Mouse (Mus musculus) cerebellum, postnatal 4 days (tissue): ENCODE measurements around the gene Zfr.
A peak's percentile ranks its signal among the peaks of the same experiment; 100 is the strongest.
"Not testable (repeated sequence)": the region's sequence is repeated elsewhere in the genome, so short reads cannot be mapped to it uniquely, and the experiment has no call there.

Experiments used
- DNase-seq, 2 experiments: peaks; one replicate each; pipeline ENCODE4 v3.0.0; 2022; ENCODE audit warnings: low spot score in 2 of 2, mixed read lengths in 1 of 2

Gene Zfr

DNA sequence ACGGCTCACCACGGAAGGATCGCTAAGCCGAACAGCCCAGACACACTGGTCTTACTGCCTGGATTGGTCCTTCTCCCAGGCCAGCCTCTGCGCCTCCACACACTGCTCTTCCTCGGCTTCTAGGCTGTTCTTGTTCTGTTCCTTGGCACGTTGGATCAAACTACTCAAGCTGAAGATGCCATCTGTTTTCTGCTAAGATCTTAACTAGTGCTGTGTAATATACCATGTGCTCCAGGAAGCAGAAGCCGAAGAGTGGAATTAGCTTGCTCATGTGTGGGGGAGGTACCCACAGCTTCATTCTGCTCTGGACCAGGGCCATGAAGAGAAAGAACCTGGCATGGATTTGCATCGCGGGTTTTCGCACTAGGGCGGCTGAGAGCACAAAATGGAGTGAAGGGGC is 11.2 kb upstream of the Zfr start:
- peak in 1 of 2 experiments; percentile 30 for DNase-seq

DNA sequence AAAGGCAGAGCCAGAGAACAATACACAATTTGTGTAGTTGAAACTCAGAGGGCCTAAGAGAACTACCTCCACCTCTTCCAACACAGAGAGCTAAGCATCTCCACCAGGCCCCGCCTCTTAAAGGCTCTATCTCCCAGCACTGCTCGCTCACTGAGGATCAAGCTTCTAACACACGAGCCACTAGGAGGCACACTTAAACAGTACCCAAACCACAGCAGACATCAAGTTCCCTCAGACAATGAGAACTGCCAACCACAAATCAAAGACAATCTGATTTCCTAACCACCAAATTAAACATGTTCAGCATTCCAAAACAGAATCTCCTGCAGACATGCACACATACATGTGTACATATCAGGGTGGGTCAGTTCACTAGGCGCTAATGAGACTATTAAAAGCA is 9.4 kb upstream of the Zfr start:
- DNase-seq: no peak

DNA sequence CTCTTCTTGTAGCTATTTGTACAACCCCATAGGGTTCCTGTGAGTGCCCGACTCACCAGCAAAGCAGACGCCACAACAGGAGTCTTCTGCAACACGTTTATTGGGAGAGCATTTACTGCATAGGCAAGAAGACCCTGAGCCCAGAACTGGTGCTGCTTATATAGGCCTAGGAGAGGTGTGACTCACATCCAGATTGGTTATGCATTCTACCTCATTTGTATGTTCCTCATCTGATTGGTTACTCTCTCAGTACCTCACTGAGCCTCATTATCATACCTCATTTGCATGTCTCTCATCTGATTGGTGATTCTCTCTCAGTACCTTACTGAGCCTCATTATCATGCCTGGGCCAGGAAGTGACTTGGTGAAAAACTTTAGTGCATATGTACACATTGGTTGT is 8.7 kb upstream of the Zfr start:
- not testable (repeated sequence) for DNase-seq

DNA sequence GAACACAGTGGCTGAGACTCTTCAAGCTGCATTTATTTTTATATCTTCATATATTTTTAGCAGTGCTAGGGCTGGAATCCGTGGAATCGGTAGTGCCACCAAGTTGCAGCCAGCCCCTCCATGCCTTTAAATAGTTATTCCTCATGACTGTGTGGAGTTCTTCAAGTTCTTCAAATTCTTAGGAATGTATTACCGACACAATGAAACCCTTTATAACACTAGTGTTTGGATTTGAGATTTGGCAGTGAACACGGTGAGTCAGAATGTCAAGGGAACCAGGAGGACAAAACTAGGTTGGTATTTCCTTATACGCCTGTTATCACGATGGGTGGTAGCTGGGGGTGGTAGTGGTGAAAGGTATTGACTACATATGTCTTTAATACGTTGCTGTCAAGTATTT is 6.4 kb upstream of the Zfr start:
- no peak for DNase-seq

DNA sequence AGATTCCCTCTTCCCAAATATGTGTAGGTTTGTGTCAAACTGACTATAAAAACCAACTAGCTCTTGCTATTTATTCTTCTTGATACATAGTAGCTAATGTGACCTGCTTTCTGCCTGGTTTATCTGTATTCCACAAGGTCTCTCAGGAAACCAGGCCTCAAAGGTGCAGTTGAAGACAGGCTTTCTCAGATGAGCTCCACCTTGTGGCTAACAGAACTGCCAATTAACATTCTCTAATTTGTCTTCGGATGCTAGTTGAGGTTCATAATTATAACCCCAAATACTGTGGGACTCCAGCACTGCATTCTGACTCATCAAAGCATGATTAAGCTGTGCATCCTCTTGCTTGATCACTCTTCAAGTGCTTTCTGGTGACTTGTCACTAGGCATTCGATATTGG is 4.2 kb upstream of the Zfr start:
- no peak for DNase-seq

DNA sequence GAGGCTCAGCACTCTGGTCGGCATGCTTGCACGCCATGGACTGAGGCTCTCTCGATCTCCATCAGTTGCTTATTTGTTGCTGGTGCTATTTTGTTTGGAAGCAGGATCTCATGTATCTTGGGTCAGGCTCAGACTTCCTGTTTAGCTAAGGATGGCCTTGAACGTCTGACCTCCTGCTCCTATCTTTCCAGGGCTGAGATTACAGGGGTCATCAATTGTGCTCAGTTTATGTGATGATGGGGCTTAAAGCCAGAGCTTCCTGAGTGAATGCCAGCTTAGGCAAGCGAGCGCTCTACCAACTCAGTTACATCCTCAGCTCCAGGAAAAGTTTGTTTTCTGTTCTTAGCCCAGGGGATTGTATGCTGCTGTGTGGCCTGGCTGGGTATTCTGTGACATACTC is 3.1 kb upstream of the Zfr start:
- no peak for DNase-seq

DNA sequence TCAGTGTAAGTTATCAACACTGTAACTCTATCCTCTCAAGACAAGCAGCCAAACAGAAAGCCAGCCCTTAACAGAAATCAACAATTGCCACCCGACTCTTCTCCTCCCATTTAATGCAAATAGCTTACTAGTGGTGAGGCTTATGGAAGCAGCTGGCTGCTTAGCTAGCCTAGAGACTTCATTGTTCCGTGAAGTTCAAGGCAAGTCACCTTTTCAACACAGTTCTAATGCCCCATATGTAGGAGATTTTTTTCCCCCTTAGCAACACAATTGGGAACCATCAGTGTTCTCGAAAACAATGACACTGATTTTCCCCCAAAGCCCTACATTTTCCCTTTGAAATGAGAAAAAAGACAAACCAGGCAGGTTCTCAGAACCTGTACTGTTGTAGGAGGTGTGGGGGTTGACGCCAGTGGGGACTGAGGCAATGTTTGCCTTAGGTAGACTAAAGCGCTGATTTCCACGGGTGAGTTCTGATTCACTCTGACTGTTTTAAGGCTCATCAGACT is 1.9 kb upstream of the Zfr start:
- DNase-seq: no peak

DNA sequence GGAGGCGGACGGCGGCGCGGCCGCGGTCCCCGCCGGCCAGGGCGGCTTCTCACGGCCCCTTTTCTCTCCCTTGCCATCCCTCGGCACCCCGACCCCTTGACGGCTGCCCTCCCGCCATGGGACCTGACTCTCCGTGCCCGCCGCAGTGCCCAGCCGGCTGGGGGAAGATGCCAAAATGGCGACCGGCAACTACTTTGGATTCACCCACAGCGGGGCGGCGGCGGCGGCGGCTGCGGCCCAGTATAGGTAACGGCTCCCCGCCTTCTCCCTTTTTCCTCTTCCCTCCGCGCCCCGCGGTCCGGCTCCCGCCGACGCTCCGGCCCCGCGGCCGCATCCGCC is 431 bp downstream of the Zfr start:
- peak in 1 of 2 experiments; percentile 63 for DNase-seq

DNA sequence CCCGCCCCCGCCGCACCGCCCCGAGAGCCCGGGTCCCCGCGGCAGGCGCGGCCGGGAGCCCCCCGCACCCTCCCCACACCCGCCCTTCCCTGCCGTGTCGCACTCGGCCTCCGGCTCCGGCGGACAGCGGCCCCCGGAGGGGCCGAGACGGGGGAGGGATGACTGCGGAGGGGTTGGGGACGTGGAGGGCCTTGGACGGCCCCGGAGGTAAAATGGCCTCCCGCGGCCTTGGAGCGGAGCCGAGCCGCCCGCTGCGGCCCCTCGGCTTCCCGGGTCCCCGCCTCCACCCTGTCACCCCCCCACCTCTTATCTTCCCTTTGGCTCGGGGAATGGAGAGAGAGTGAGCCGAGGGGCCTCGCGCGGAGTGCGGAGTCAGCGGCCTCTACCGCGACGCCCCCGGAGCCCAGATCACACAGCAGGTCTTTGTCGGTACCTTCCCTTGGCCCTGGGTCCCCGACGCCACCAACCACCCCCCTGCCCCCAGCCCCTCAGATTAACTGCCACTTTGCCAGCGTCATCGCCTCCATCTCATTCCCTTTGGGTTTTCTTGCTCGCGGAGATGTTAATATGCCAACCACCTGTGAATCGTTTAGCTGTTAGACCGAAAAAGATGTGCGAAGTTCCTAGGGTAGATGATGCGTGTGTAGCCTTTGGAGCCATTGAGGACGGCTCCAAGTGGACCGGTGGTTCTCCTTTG is 949 bp downstream of the Zfr start:
- peak in 1 of 2 experiments; percentile 46 for DNase-seq

DNA sequence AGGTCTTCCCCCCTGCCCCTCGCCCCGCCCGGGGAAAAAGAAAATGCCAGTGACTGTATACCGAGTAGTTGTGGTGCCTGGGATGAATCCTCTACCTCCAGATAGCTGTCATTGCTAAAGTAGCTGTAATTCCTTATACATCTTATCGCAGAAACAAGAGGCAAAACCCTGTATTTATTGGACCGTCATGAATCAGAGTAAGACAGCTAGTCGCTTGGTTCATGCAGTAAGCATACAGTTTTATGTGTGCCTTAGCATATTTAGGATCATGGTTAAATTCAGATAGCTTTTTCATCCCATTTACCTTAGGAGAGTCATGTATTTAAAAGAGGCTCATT is 1.5 kb downstream of the Zfr start:
- DNase-seq: no peak

DNA sequence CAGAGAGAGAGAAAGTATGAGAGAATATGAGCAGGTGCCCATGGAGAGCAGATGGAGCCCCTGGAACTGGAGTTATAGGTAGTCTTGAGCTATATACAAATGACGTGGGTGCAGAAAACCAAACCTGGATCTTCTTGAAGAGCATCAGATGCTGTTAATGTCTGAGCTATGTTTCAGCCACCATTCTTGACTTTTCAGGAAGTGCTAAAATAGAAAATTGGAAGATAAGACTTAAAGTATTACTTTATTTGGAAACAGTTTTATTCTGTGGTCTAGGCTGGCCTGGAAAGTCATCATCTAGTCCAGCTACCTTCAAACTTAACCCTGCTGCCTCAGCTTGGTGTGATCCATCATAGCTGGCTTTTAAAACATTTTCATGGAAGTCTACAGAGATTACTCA is 7.3 kb downstream of the Zfr start:
- DNase-seq: no peak

DNA sequence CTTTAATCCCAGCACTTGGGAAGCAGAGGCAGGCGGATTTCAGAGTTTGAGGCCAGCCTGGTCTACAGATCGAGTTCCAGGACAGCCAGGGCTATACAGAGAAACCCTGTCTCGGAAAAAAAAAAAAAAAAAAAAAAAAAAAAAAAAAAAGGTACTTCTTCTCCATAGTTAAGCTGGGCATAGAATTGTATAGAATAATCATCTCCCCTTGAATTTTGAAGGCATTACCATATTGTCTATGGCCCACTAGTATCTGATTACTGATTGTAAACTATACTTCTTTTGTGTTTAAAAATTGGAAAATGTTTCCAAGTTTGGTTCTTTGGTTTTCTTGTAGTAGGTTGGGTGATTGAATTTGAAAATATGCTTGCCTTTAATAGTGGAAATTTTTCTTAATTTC is 13.2 kb downstream of the Zfr start:
- not testable (repeated sequence) for DNase-seq

DNA sequence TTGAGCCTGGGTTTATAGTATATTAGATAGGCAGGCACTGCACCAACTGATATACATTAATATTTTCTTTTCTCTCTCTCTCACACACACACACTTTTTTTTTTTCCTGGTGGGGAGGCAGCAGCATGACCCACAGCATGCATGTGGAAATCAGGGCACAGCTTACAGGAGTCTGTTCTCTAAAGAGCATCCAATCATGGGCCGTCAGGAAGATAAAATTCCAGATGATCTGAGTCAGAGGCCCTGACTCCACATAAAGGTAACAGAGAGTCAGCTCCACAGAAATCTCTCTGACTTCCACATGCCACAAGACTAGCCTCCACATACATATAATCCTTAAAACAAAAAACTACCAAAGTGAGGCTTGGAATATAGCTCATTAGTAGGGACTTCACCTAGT is 16.9 kb downstream of the Zfr start:
- DNase-seq: no peak

DNA sequence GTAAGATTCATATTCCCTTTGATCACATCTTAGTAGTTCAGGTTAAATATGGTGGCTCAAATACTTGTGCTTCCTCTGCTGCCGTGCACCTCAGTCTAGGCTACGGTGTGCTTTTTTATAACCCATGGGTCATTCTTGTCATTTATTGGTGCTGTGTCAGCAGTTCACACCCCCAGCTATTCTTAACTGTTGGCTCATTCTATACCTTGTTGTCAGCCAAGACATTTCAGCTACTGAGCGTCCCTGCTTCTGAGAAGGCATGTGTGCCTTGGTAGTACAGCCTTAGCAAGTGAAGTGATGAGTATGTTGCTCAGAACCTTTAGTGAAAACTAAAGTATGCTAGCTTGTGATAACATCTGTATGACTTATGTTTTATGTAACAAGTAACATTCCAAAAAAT is 17.7 kb downstream of the Zfr start:
- no peak for DNase-seq

DNA sequence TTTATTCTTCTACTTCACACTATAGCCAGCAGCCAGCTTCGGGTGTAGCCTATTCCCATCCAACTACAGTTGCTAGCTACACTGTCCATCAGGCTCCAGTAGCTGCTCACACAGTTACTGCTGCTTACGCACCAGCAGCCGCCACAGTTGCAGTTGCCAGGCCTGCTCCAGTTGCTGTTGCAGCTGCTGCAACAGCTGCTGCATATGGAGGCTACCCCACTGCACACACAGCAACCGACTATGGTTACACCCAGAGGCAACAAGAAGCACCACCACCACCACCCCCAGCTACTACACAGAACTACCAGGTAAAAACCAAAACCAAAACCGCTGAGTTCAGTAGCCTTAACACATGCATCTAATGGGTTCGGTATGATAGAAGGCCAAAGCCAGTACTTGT is 18.7 kb downstream of the Zfr start:
- no peak for DNase-seq

DNA sequence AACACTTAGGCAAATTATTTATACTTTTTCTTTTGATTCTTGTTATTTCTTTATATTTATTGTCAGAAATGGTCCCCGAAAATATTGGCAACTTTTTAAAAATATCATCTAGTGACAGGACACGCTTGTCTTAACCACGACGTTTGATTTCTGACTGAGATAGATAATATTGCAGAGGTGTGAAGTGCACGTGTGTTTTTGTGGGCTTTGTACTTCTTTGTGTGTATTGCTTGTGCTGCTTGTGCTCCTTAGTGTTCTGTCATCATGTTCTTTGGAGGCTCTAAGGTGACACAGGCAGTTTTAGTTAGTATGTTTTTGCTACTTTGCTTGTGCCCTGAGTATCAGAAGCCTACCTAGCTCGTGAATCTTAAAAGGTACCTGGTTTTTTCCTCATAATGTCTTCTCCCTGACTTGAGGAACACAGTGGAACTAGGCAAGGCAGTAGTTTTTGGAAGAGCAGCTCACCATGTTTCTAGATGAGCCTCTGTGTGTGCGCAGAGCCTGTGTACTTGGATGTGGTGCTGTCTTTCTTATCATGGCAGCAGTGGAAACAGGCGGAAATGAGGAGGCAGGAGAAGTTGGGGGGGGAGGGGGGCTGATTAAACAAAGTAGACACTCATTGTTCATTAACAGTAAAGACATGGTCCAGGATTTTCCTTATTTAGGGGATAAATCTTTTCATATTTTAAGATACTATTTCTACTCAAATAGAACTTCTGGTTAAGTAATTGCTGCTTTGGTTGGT is 23.5 kb downstream of the Zfr start:
- no peak for DNase-seq

DNA sequence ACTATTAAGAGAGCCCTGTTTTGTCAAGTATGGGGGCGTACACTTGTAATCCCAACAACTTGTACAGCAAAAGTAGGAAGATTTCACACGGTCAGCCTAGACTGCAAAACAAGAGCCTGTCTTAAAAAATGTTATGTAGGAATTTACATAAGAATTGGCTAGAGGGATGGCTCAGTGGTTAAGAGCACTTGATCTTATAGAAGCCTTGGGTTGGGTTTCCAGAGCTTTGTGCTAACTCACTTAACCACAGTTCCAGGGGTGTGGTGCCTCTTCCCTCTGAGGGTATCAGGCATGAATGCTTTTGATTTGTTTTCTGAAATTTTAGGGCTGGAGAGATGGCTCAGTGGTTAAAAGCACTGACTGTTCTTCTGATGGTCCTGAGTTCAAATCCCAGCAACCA is 29.8 kb downstream of the Zfr start:
- DNase-seq: no peak

DNA sequence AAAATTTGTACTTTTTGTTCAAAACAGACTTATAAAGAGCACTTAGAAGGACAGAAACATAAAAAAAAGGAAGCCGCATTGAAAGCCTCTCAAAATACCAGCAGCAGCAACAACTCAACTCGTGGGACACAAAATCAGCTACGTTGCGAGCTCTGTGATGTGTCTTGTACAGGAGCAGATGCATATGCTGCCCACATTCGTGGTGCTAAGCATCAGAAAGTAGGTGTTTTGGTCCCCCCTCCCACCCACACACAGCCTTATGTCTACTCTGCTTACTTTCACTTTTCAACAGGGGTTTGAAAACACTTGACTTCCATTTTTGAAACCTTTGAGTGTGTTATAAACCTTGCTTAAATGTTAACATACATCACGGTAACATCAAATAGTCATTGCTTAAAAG is 31.9 kb downstream of the Zfr start:
- DNase-seq: no peak

DNA sequence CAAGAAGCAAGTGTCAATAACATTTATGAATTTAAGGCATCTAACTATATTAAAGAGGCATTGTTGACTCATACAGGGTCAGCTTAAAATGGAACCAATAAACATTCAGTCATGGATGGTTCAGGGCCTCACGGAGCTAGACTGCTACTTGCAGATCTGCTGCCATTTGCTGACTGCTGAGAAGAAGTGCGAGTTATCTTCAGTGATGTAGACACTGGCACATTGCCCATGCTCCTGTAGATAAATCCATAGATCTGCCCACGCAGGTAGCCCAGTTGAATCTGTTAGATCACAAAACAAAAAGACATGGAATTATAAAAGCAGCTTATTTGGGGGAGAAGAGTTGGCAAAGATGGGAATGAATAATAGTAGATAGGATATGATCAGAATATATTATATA is 36.1 kb downstream of the Zfr start:
- no peak for DNase-seq

DNA sequence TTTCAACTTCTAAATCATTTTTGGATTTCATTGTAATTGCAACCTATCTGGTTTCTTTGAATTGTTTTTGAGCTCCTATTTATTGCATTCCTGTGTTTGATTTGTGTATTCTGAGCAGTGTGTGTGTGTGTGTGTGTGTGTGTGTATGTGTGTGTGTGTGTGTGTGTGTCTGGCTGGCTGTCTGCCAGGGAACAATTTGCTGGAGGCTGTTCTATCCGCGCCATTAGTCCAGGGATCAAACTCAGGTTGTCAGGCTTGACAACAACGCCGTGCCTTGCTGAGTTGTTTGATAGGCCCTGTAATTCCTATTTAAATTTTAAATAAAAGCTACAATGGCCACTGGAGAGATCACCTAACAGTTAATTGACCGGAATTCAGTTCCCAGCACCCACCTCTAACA is 60.5 kb downstream of the Zfr start:
- no peak for DNase-seq

DNA sequence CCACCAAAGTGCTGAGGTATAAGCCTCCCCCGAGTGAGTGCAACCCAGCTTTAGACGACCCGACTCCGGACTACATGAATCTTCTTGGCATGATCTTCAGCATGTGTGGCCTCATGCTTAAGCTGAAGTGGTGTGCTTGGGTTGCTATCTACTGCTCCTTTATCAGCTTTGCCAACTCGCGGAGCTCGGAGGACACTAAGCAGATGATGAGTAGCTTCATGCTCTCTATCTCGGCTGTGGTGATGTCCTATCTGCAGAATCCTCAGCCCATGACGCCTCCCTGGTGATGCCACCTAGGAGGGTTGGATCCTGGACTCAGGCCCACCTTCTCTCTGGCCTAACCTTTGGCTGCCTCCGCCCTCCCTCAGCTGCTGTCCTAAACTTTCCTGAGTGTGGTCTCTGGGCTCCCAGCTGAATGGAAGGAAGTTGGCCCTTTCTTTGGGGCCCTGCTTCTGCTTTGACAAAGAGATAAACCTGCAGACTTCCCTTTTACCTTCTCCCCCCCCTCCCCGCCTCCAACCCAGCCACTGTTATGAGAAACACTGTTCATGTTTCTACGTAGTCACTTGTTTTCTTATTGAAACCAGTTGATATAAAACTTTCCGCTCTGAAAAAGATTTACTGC is 63.7 kb downstream of the Zfr start:
- not testable (repeated sequence) for DNase-seq

DNA sequence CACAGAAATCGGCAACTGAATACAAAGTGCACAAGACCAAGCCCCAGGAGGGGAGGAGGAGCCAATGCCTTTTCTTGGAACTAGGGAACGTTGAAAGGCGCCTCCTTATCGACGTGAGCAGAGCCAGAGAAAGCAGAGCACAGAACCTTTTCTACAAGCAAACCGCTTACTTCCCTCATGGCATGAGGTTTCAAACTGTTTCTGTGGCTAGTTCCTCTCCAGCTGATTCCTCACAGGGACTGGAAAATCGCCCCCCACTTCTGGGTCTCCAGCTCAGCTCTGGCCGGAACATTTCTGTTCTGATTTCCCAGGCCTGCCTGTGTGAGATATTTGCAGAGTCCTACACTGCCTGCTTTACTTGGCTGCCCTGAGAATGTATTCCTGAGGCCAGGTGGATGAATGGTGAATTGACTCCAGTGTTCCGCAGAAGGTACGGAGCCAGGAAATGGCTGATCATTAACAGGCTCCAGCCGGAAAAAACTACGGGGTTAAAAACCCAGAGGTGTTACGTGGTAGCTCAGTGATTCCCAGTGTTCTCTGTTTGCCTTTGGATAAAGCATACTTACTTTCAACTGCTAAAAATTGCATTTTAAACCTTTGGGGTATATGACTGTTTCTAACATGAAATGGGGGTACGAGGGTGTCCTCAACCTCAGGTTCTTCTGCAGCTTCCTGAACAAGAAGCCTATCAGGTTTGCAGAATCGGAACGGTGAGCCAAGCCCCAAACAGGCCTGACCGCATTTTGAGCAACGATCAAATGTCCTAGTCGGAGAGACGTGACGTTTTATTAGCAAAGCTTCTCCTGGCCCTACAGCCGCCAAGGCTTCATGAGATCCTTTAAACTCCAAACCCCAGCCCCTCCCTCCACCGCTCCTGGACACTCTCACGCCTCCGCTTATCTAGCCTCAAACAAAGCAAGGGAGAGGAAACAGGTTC is 76.5 kb downstream of the Zfr start:
- DNase-seq: no peak
